Mouse (Mus musculus): ENCODE results near the gene Nkx6-2. TPM values are rescaled to one million over a fixed set of nuclear protein-coding genes. Genes with fewer than 3 reads are reported as not detected.
A peak's percentile ranks its signal among the peaks of the same experiment; 100 is the strongest.

The Nkx6-2 gene
- polyA plus RNA-seq (2015; fragmentation: Nextera tagmentation; extraction: Ambion mirVana), result 9.3 and 10.2 TPM in 2 replicates

DNA sequence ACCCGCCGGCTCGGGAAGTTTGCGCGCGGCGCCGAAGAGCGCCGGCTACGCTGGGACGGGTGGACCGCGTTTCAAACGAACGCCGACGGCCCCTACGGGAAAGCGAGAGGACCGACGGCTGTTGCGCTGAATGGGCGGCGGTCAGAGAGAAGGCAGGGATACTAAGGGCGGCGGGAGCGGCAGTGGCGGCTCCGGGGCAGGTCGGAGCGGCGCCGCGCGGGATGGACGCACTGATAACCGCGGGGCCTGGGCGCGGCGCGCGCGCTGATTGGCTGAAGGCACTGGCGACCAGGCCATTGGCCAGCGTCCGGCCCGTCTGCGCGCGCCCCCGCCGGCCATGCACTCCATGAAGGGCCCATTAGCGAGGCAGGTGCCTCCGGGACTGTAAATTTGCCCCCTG, at the start of gene Nkx6-2:
Gene Nkx6-2 (minus strand): TSS at position 203 of the 400 bp plus-strand sequence.
- Histone ChIP-seq H3K27ac (replicated peaks) (no peak within 1 kb of the TSS), H3K36me3 (no peaks in the 10 kb centered on the region; the same call in 1 of the 2 replicates), H3K4me1 (replicated peaks) (peaks cover 27% of the 10 kb centered on the region), H3K9ac (0 out of 2 replicates have a peak within 1 kb of the TSS, but pooled peaks have one; percentile 7), H3K9me3 (no peaks in the 10 kb centered on the region), H3K27me3 (peaks cover 94% of the 10 kb centered on the region), H3K4me2 (peak within 1 kb of the TSS; percentile 49), H3K4me3 (peak within 1 kb of the TSS; percentile 32)
- ATAC-seq (ENCODE audit: low FRiP score, low read depth), result 0 out of 2 replicates have a peak, but pooled peaks have one; percentile 25
- WGBS, result under 1% methylated on average over 53 of the region's 56 CpGs

DNA sequence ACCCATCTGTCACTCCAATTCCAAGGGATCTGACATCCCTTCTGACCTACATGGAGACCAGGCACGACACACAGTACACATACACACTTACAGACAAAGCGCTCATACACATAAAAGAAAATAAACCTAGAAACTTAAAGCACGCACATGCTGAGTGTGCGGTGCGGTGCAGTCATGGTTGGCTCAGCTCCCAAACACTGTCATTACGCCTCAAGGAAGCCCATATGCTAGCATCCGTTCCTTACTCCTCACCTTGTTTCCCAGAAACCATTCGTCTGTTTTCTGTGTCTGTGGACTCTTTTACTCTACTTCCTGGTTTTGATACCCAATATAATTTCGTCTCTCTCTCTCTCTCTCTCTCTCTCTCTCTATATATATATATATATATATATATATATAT, 42.6 kb upstream of the Nkx6-2 start:
- H3K4me3 ChIP-seq, result no peak overlapping the region
- no peaks in the 10 kb centered on the region for H3K36me3 ChIP-seq
- no peak overlapping the region for H3K27ac ChIP-seq (replicated peaks)
- H3K9me3 ChIP-seq, result no peaks in the 10 kb centered on the region
- 0 out of 2 replicates have a peak, but pooled peaks cover 3% of the 10 kb centered on the region for H3K27me3 ChIP-seq
- no peak overlapping the region for H3K4me2 ChIP-seq
- no peak overlapping the region for H3K9ac ChIP-seq
- H3K4me1 ChIP-seq (replicated peaks), result no peaks in the 10 kb centered on the region
- ATAC-seq (ENCODE audit: low FRiP score, low read depth), result no peak
- 81% methylated on average over 9 of the region's 9 CpGs for WGBS

DNA sequence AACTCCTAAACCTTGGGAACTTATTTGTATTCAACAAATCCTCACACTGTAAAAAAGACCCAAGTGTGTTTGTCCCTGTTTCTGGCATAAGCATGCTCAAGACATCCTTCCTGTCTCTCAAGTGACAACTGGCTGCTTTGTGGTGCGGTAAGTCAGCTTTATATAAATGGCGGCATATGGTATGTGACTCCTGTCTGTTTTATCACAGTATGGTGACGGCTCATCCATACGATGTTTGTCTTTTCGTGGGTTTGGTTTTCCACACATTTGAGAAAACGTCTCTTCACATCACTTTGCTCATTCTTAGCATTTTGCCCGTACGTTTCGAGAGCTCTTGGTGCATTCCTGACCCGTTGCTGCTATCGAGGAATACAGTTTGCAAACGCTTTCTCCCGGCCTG, 40.0 kb upstream of the Nkx6-2 start:
- 90% methylated on average over 13 of the region's 13 CpGs for WGBS

DNA sequence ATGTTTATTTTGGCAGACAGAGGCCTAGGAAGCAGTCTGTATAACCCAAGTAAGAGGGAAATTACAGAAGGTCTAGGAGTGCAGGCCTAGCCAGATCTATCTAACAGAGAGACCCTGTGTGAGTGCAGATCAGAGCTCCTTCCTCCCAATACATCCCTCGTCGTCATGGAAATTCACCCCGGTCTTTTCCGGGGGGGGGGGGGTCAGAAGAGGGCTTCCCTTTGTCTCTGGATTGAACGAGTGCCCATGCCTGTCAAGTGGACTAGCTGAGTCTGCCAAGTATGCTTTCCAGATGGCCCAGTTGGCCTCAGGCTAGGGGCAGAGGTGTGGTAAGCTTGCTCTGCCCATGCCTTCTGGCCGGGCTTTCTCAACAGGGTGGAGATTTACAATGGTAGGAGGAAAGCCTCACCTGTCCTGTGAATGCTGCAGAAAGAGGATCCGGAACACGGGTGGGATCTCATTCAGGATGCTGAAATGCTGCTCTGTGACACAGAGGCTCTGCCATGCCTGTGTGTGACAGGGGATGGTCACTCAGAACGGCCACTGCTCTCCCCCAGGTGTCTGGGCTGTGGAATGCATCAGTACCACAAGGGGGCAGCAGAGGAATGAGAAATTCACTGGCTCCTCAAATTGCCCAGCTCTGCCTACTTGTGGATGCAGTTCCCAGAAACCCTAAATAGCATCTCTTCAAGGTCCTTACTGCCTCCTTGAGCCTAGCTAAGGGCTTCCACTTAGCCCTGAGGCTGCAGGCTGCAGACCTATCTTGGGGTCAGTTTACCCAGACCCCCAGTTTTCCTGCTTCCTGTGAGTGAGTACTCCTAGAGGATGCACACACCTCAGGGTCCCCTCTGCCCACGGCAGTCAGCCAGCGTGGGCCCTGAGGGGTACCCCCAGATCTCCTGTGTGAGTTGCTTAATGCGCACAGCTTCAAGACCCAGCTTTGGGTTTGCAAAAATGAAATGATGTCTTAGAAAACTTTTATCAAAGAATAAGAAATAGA, 33.5 kb upstream of the Nkx6-2 start:
- H3K4me1 ChIP-seq (replicated peaks), result peaks cover 13% of the 10 kb centered on the region
- H3K4me3 ChIP-seq, result no peak overlapping the region
- H3K4me2 ChIP-seq, result no peak overlapping the region
- no peaks in the 10 kb centered on the region for H3K36me3 ChIP-seq
- H3K9me3 ChIP-seq, result no peaks in the 10 kb centered on the region
- WGBS, result 42% methylated on average over 12 of the region's 12 CpGs
- peak; percentile 90 for ATAC-seq (ENCODE audit: low FRiP score, low read depth)
- peaks cover 10% of the 10 kb centered on the region for H3K27me3 ChIP-seq
- H3K9ac ChIP-seq, result no peak overlapping the region
- no peak overlapping the region for H3K27ac ChIP-seq (replicated peaks)

More for the DNA sequence above, 40.0 kb upstream of the Nkx6-2 start:
- H3K4me1 ChIP-seq (replicated peaks), result no peaks in the 10 kb centered on the region
- H3K27ac ChIP-seq (replicated peaks), result no peak overlapping the region
- no peak overlapping the region for H3K4me2 ChIP-seq
- H3K4me3 ChIP-seq, result no peak overlapping the region
- H3K9me3 ChIP-seq, result no peaks in the 10 kb centered on the region
- no peak overlapping the region for H3K9ac ChIP-seq
- no peak for ATAC-seq (ENCODE audit: low FRiP score, low read depth)
- peaks cover 6% of the 10 kb centered on the region for H3K27me3 ChIP-seq
- no peaks in the 10 kb centered on the region for H3K36me3 ChIP-seq

DNA sequence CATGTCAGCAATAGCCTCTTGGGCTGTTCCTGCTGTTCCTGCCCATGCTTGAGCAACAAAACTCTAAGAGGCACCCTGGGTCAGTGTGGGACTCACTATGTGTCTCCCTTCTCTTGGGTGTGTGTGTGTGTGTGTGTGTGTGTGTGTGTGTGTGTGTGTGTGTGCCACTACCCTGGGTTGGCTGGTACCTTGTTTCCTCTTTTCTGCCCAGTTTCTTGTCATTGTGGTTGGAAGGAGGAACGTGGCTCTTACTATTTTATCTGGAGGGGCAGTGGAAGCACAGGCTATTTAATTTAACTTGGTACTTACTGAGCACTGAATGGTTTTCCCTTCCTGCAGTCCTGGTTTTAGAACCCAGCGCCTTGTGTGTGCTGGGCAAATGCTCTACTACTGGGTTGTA, 27.7 kb upstream of the Nkx6-2 start:
- Histone ChIP-seq H3K4me3 (no peak overlapping the region), H3K4me2 (no peak overlapping the region), H3K27me3 (peaks cover 10% of the 10 kb centered on the region), H3K9ac (no peak overlapping the region), H3K9me3 (no peaks in the 10 kb centered on the region), H3K36me3 (no peaks in the 10 kb centered on the region), H3K4me1 (replicated peaks) (0 out of 2 replicates have a peak, but pooled peaks cover under 1% of the 10 kb centered on the region), H3K27ac (replicated peaks) (no peak overlapping the region)
- no peak for ATAC-seq (ENCODE audit: low FRiP score, low read depth)
- 97% methylated on average over 2 of the region's 2 CpGs for WGBS

DNA sequence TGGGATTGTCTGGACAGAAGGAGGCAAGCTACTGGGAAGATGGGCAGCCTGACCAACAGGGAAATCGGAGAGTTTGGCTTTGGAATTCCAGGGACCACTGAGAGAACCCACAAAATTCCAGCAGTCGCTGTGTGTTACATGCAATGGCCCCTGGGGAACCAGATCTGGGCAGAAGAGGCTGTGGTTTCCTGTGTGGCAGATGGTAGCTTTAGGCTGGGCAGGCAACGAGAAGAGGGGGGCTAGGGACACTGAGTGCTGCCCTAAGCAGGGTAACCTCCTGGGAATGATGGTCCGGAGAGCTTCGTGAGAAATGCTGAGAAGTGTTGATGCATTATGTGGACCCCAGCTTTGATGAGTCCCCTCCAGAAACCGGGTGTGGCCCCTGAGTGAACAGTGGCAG, 13.3 kb upstream of the Nkx6-2 start:
- H3K9ac ChIP-seq, result no peak overlapping the region
- H3K4me2 ChIP-seq, result no peak overlapping the region
- WGBS, result 66% methylated on average over 6 of the region's 6 CpGs
- H3K27me3 ChIP-seq, result peaks cover 14% of the 10 kb centered on the region; the same call in 1 of the 2 replicates
- H3K4me3 ChIP-seq, result no peak overlapping the region
- no peaks in the 10 kb centered on the region for H3K36me3 ChIP-seq
- H3K27ac ChIP-seq (replicated peaks), result peak overlapping the region; percentile 39; the same call in 1 of the 2 replicates
- no peaks in the 10 kb centered on the region for H3K9me3 ChIP-seq
- ATAC-seq (ENCODE audit: low FRiP score, low read depth), result no peak
- 0 out of 2 replicates have a peak, but pooled peaks cover 4% of the 10 kb centered on the region for H3K4me1 ChIP-seq (replicated peaks)

DNA sequence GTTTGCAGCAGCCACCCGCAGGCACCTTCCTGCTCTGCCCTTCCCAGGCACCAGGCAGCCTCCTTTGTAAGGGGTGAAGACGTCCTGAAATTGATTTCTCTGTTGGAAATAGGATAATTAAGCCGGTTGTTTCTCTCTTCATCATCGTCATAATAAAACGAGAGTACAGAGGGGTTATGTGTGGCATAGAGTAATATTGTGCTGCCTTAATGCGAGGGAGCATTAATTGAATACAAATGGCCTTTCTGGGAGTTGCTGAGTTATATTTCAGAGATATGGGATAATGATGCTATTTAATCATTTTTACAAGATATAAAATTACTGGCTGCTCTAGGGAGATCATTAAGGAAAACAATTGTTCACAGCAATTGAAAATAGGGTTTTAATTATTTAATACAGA, 12.7 kb upstream of the Nkx6-2 start:
- WGBS, result 50% methylated on average over 6 of the region's 6 CpGs
- Histone ChIP-seq H3K27ac (replicated peaks) (no peak overlapping the region), H3K9ac (no peak overlapping the region), H3K27me3 (peaks cover 15% of the 10 kb centered on the region), H3K4me1 (replicated peaks) (0 out of 2 replicates have a peak, but pooled peaks cover 4% of the 10 kb centered on the region), H3K9me3 (no peaks in the 10 kb centered on the region), H3K4me2 (no peak overlapping the region), H3K4me3 (no peak overlapping the region), H3K36me3 (no peaks in the 10 kb centered on the region)
- ATAC-seq (ENCODE audit: low FRiP score, low read depth), result peak; percentile 56; the same call in 1 of the 2 replicates

DNA sequence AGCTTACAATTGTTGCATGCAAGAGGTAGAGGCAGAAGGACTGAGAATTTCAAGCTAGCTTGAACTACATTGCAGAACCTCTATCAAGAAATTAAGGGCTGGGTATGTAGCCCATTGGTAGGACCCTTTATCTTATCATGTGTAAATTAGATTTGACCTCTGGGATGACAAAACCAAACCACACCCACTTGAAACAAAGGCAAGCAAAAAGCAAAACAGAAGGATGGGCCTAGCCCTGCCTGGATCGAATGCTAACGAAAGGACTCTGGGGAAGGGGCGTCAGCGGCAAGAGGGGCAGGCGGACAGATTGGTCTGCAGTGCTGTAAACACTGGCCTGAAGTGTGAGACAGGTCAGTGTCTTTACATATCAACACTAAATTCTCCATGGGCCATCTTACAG, 8.7 kb upstream of the Nkx6-2 start:
- no peak overlapping the region for H3K4me3 ChIP-seq
- H3K9me3 ChIP-seq, result no peaks in the 10 kb centered on the region
- 84% methylated on average over 5 of the region's 5 CpGs for WGBS
- no peaks in the 10 kb centered on the region for H3K36me3 ChIP-seq
- peaks cover 48% of the 10 kb centered on the region for H3K27me3 ChIP-seq
- no peak overlapping the region for H3K4me2 ChIP-seq
- ATAC-seq (ENCODE audit: low FRiP score, low read depth), result no peak
- H3K4me1 ChIP-seq (replicated peaks), result 0 out of 2 replicates have a peak, but pooled peaks cover 4% of the 10 kb centered on the region
- no peak overlapping the region for H3K9ac ChIP-seq
- H3K27ac ChIP-seq (replicated peaks), result no peak overlapping the region

DNA sequence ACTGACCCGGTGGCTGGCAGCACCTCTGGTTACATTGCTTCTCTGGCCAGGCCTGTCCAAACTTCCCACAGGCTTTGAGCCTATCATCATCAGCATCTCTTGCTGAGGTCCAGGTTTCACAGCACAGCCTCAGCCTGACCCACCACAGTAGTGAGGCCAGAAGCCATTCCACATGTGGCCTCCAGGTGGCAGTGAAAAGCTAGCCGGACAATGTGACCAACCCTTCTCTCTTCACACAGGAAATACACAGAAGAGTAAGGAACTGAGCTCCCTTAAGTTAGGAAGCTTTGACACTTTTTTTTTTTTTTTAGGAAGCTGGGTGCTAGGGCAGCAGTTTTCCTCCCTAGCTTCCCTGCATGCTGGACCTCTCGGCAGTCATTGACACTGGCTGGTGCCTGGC, 7.7 kb upstream of the Nkx6-2 start:
- Histone ChIP-seq H3K36me3 (no peaks in the 10 kb centered on the region), H3K4me1 (replicated peaks) (no peaks in the 10 kb centered on the region), H3K27ac (replicated peaks) (no peak overlapping the region), H3K4me2 (no peak overlapping the region), H3K9ac (no peak overlapping the region), H3K9me3 (no peaks in the 10 kb centered on the region), H3K27me3 (peaks cover 58% of the 10 kb centered on the region), H3K4me3 (no peak overlapping the region)
- ATAC-seq (ENCODE audit: low FRiP score, low read depth), result no peak
- 32% methylated on average over 3 of the region's 3 CpGs for WGBS

DNA sequence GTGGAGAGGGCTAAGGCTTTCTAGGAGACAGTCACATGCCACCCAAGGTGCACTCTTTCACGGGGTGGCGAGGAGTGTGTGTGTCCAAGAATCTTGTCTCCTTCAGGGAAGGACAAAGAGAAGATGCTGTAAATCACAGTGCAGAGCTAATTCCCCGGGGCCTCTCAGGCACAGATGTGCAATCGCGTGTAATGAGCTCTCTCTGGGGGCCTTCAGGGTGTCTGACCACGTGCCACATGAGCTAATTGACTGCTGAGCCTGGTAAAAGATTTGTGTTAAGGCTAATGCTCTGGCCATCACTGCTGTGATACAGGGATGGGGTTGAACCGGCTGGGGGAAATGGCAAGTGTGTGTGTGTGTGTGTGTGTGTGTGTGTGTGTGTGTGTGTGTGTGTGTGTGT, 5.3 kb upstream of the Nkx6-2 start:
- H3K4me1 ChIP-seq (replicated peaks), result 0 out of 2 replicates have a peak, but pooled peaks cover 4% of the 10 kb centered on the region
- no peaks in the 10 kb centered on the region for H3K36me3 ChIP-seq
- H3K9ac ChIP-seq, result no peak overlapping the region
- no peak overlapping the region for H3K4me3 ChIP-seq
- ATAC-seq (ENCODE audit: low FRiP score, low read depth), result peak; percentile 41; the same call in 1 of the 2 replicates
- H3K27ac ChIP-seq (replicated peaks), result no peak overlapping the region
- no peak overlapping the region for H3K4me2 ChIP-seq
- peaks cover 75% of the 10 kb centered on the region for H3K27me3 ChIP-seq
- no peaks in the 10 kb centered on the region for H3K9me3 ChIP-seq
- 21% methylated on average over 7 of the region's 7 CpGs for WGBS

DNA sequence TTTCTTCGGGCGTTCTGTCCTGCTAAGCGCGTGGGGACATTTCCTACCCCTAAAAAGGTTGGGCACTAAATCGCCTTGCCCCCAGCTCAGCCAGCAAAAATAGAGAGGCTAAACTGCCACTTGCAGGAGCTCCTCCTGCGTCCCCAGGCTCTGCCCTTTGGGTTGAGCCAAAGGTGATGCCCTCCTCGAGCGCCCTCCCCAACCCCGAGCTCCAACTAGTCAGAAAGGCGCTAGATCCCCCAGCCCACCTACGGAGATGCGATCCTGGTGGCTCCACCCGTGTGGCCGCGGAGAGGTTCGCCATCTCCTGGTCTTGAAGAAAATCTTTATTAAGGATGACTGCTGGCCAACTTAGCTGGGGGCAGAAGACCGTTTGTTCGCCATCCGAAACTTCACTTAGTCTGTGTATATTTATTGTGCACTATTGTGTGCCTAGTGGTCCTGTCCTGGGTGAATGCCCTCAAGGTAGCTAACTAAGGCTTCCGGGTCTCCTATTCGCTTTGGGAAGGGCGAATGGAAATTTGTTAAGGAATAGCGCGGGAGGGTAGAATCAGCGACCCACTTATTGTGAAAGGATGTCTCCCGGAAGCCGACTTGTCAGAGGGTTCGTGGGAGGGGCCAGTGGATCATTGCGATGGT, 2.7 kb upstream of the Nkx6-2 start:
- Histone ChIP-seq H3K9me3 (no peaks in the 10 kb centered on the region), H3K4me2 (no peak overlapping the region), H3K9ac (no peak overlapping the region), H3K4me3 (no peak overlapping the region), H3K27ac (replicated peaks) (no peak overlapping the region), H3K4me1 (replicated peaks) (peaks cover 27% of the 10 kb centered on the region), H3K27me3 (peaks cover 88% of the 10 kb centered on the region), H3K36me3 (no peaks in the 10 kb centered on the region)
- WGBS, result 4% methylated on average over 29 of the region's 29 CpGs
- ATAC-seq (ENCODE audit: low FRiP score, low read depth), result no peak
